Mouse (Mus musculus) limb, embryonic 12.5 days (tissue): ENCODE results near the gene Trpv6. TPM values are rescaled to one million over a fixed set of nuclear protein-coding genes. Genes with fewer than 3 reads are reported as not detected.

Source experiments
- ATAC-seq: fragments of 200-750 bp; cut with Nextera tagmentation; 2 replicates; pipeline ENCODE4 v1.8.0; 2017; ENCODE audit warnings: low read depth, moderate TSS enrichment; ENCODE audit not compliant: insufficient number of reproducible peaks, insufficient read depth, low FRiP score, low TSS enrichment
- H3K27ac ChIP-seq: fragments of 300-500 bp; sonication (generic); 2 replicates; pipeline ENCODE4 v1.5.1; 2016; ENCODE audit warnings: mild to moderate bottlenecking, moderate library complexity
- H3K27me3 ChIP-seq: fragments of 300-500 bp; sonication (generic); 2 replicates; pipeline ENCODE4 v1.6.1; 2016; ENCODE audit warnings: mild to moderate bottlenecking, moderate library complexity
- H3K36me3 ChIP-seq: fragments of 300-500 bp; sonication (generic); 2 replicates; pipeline ENCODE4 v1.6.1; 2016; ENCODE audit warnings: mild to moderate bottlenecking, moderate library complexity
- H3K4me1 ChIP-seq: fragments of 300-500 bp; sonication (generic); replicated peaks from 2 replicates; pipeline ENCODE4 v1.6.1; 2016
- H3K4me2 ChIP-seq: fragments of 300-500 bp; sonication (generic); 2 replicates; pipeline ENCODE4 v1.6.1; 2016; ENCODE audit warnings: mild to moderate bottlenecking, moderate library complexity
- H3K4me3 ChIP-seq: fragments of 300-500 bp; sonication (generic); replicated peaks from 2 replicates; pipeline ENCODE4 v1.5.1; 2016; ENCODE audit warnings: mild to moderate bottlenecking
- H3K9ac ChIP-seq: fragments of 300-500 bp; sonication (generic); replicated peaks from 2 replicates; pipeline ENCODE4 v1.6.1; 2016; ENCODE audit warnings: mild to moderate bottlenecking, moderate library complexity
- H3K9me3 ChIP-seq: fragments of 300-500 bp; sonication (generic); 2 replicates; pipeline ENCODE4 v1.6.1; 2016; ENCODE audit warnings: mild to moderate bottlenecking, moderate library complexity
- WGBS: fragments of 180-500 bp; shearing (Covaris S2); methylation state at CpG from one replicate; pipeline ENCODE4 v1.1.7; 2016; 5-methylcytosine and 5-hydroxymethylcytosine counted together
- polyA plus RNA-seq: library from polyadenylated mRNA; unstranded; fragments of >200 nt; fragmentation: Nextera tagmentation; extraction: Ambion mirVana; gene quantifications from 2 replicates; pipeline ENCODE4 v1.2.1, GENCODE M21; 2016

Trpv6 gene
- polyA plus RNA-seq, 1 experiment from 2014 or later, result 0.36 TPM

GRCm38 (mm10) chr6:41576526-41577097, 59.6 kb downstream of the Trpv6 start:
- no peaks in the 10 kb centered on the region for H3K27me3 ChIP-seq
- no peak for ATAC-seq

More at GRCm38 (mm10) chr6:41576526-41577097, 59.6 kb downstream of the Trpv6 start:
- no peaks in the 10 kb centered on the region for H3K4me1 ChIP-seq
- 47% methylated on average over 5 of the region's 5 CpGs for WGBS
- H3K9ac ChIP-seq, result no peak overlapping the region
- H3K4me3 ChIP-seq, result no peak overlapping the region
- no peaks in the 10 kb centered on the region for H3K36me3 ChIP-seq
- no peaks in the 10 kb centered on the region for H3K9me3 ChIP-seq
- no peak overlapping the region for H3K27ac ChIP-seq
- no peak overlapping the region for H3K4me2 ChIP-seq

Other genes starting within 250 kb of the Trpv6 start
- not detected in 2 replicates for gene Gm5771, start 244.0 kb downstream of the Trpv6 start, polyA plus RNA-seq
- gene Gm10334, start 190.3 kb downstream of the Trpv6 start, polyA plus RNA-seq, result not detected in 2 replicates
- not detected in 2 replicates for gene Prss1, start 177.5 kb downstream of the Trpv6 start, polyA plus RNA-seq
- gene Prss2, start 114.6 kb downstream of the Trpv6 start, polyA plus RNA-seq, result not detected in 2 replicates
- gene Ephb6, start 30.9 kb downstream of the Trpv6 start, polyA plus RNA-seq, result 20.2 and 26.2 TPM in 2 replicates
- gene Trpv5, start 44.4 kb upstream of the Trpv6 start, polyA plus RNA-seq, result not detected in 2 replicates
- not detected in 2 replicates for gene Llcfc1, start 48.0 kb upstream of the Trpv6 start, polyA plus RNA-seq
- 5.7 and 7.8 TPM in 2 replicates for gene Kel, start 67.9 kb upstream of the Trpv6 start, polyA plus RNA-seq
- not detected in 2 replicates for gene Olfr459, start 138.8 kb upstream of the Trpv6 start, polyA plus RNA-seq
- not detected in 2 replicates for gene Pip, start 211.1 kb upstream of the Trpv6 start, polyA plus RNA-seq
- gene Sval2, start 216.6 kb upstream of the Trpv6 start, polyA plus RNA-seq, result not detected in 2 replicates